Mouse (Mus musculus): Measurements from ENCODE around the gene Gm13199.

Gene Gm13199

DNA sequence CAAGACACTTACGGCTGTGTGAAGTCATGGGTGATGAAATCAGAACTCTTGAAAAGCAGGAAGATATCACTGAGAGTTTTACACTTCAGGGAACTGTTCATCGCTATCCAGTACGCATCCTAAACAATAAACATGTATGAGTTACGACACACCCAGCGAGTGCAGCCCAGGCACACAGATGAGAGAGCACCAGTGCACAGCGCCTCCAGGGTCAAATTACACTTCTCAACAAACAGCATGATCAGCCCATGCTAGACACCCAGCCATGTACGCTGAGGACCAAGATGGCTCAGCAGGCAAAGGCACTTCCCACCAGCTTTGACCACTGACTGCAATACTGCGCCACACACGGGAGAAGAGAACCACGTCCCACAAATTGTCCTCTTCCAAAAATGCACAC is 41.5 kb downstream of the Gm13199 start:
- no peak for DNase-seq
